Comparison of ENCODE assay signal across 9 mouse cellular contexts in genomic region chr11:101169301-101170107, GRCm38 (mm10). TPM values are rescaled to one million over a fixed set of nuclear protein-coding genes. Genes with fewer than 3 reads are reported as not detected.
A peak's percentile ranks its signal among the peaks of the same experiment; 100 is the strongest.
DNase-seq lines count a peak whose midpoint lies in the region; ATAC-seq and TF ChIP-seq lines count a peak whose summit lies in the region.
"Had no signal": no experiment of that assay in that cellular context is flagged by ENCODE, and none has a peak within 500 bp of the region (broad histone marks: within the 10 kb centered on the region; RNA-seq: fewer than 3 reads in every experiment).

No protein-coding gene starts in this region.

- H3K4me3 ChIP-seq in heart, adult 2 months = peak overlapping the region; percentile 65
- H3K4me3 ChIP-seq in brown adipose tissue, adult 24 weeks (ENCODE audit: insufficient read depth, low read depth, low read length) = peak overlapping the region; percentile 82
- peak overlapping the region; percentile 82 for H3K4me3 ChIP-seq in heart, embryonic 15.5 days

- WGBS in heart, adult 2 months = 11% methylated on average over 17 of the region's 17 CpGs
- WGBS in heart, embryonic 15.5 days = 17% methylated on average over 17 of the region's 17 CpGs

- intact Hi-C loops in heart, adult 2 months (cut with DNase I) = loop anchor here (5.0 to 10.0 kb wide), 2 partner anchors 32 to 455 kb away; partner anchors contain the start of genes Hspb9 and Kat2a
- intact Hi-C loops in heart, postnatal 25 days (cut with DNase I) = loop anchor here (2.0 kb wide), 1 partner anchor 49 kb away; no protein-coding TSS in a partner anchor
- intact Hi-C loops in left cerebral cortex, postnatal 25 days (cut with DNase I) = loop anchor here (2.0 kb wide), 1 partner anchor 49 kb away; no protein-coding TSS in a partner anchor

- peak; percentile 49 to 58 for DNase-seq in heart, adult 2 months
- DNase-seq in heart, postnatal 25 days (ENCODE audit: low spot score) = no peak
- peak; percentile 23 for DNase-seq in lung, postnatal 10 days
- DNase-seq in thymus, postnatal 0 days (ENCODE audit: low spot score) = no peak
- no peak for DNase-seq in embryo, embryonic 9.5 days (ENCODE audit: extremely low spot score)
- DNase-seq in left cerebral cortex, postnatal 25 days (ENCODE audit: low spot score in 2 of 2) = no peak

- TF ChIP-seq CTCF in heart, adult 2 months (IDR thresholded peaks at IDR 0.05) = no peak

- peaks cover 2% of the 10 kb centered on the region; the same call in 1 of the 2 replicates for H3K36me3 ChIP-seq in heart, adult 2 months (ENCODE audit: control insufficient read depth, insufficient read depth, low read length)
- peaks cover 34% of the 10 kb centered on the region for H3K36me3 ChIP-seq in heart, embryonic 15.5 days

- peak overlapping the region; percentile 91 for H3K4me2 ChIP-seq in heart, embryonic 15.5 days

- no peak for TF ChIP-seq EP300 in heart, adult 2 months (IDR thresholded peaks at IDR 0.05; ENCODE audit: insufficient read depth, low read depth, low read length)

- H3K9ac ChIP-seq in heart, adult 2 months (ENCODE audit: low read depth, low read length) = peak overlapping the region; percentile 78
- H3K9ac ChIP-seq in heart, embryonic 15.5 days = peak overlapping the region; percentile 71

- TF ChIP-seq POLR2A in heart, adult 2 months (IDR thresholded peaks at IDR 0.05; ENCODE audit: insufficient read depth, low read depth, low read length) = no peak

- H3K4me1 ChIP-seq in heart, adult 2 months (ENCODE audit: control insufficient read depth, insufficient read depth, low read length) = peaks cover 8% of the 10 kb centered on the region
- H3K4me1 ChIP-seq in brown adipose tissue, adult 24 weeks (ENCODE audit: control insufficient read depth, insufficient read depth, insufficient read length, low read length) = peaks cover 11% of the 10 kb centered on the region
- peaks cover 55% of the 10 kb centered on the region for H3K4me1 ChIP-seq in heart, embryonic 15.5 days (replicated peaks)

- H3K27me3 ChIP-seq in heart, adult 2 months (ENCODE audit: control insufficient read depth, insufficient read depth, low read length) = no peaks in the 10 kb centered on the region
- peaks cover 30% of the 10 kb centered on the region for H3K27me3 ChIP-seq in heart, embryonic 15.5 days

- no peak for ATAC-seq in heart, embryonic 15.5 days (replicated peaks; ENCODE audit: insufficient number of reproducible peaks, insufficient read depth, low FRiP score, low read depth)

- no peaks in the 10 kb centered on the region for H3K9me3 ChIP-seq in heart, embryonic 15.5 days (replicated peaks)

- H3K27ac ChIP-seq in heart, adult 2 months = peak overlapping the region; percentile 96
- peak overlapping the region; percentile 81 for H3K27ac ChIP-seq in brown adipose tissue, adult 24 weeks (replicated peaks; ENCODE audit: low read depth, low read length)
- H3K27ac ChIP-seq in heart, embryonic 15.5 days = peak overlapping the region; percentile 91; the same call in 1 of the 2 replicates

- H3K79me2 ChIP-seq in heart, adult 2 months (replicated peaks; ENCODE audit: control insufficient read depth, insufficient read depth, low read length) = no peaks in the 10 kb centered on the region

RNA-seq across cellular contexts. Expression of gene Cntnap1, which starts 0.8 kb away (rescaled TPM):
- 1 to 10 TPM; 1.3 to 1.5 TPM for total RNA-seq in heart, adult 2 months (2021)
- 3.1 and 4.0 TPM in 2 replicates for polyA plus RNA-seq in heart, adult 2 months (2012; rRNA removed)
- total RNA-seq in heart, postnatal 25 days (2021) = 1 to 10 TPM; 1.7 to 2.4 TPM
- 7.2 and 11.2 TPM in 2 replicates for polyA plus RNA-seq in brown adipose tissue, adult 24 weeks (2012; ENCODE audit: insufficient read depth, insufficient read length, missing spikeins)
- polyA plus RNA-seq in heart, embryonic 15.5 days (2015; fragmentation: Nextera tagmentation; extraction: Ambion mirVana) = 0.50 and 0.85 TPM in 2 replicates
- polyA plus RNA-seq in thymus, postnatal 0 days (2015; fragmentation: Nextera tagmentation; extraction: Ambion mirVana) = 0.32 and 0.53 TPM in 2 replicates
- total RNA-seq in left cerebral cortex, postnatal 25 days (2021) = 100 to 1,000 TPM; 153 to 170 TPM

RNA-seq across cellular contexts. Expression of gene Plekhh3, which starts 1.6 kb away (rescaled TPM):
- total RNA-seq in heart, adult 2 months (2021) = 10 to 100 TPM; 14.3 to 28.1 TPM
- 24.4 and 26.7 TPM in 2 replicates for polyA plus RNA-seq in heart, adult 2 months (2012; rRNA removed)
- 10 to 100 TPM; 24.5 to 28.5 TPM for total RNA-seq in heart, postnatal 25 days (2021)
- 21.8 and 33.6 TPM in 2 replicates for polyA plus RNA-seq in brown adipose tissue, adult 24 weeks (2012; ENCODE audit: insufficient read depth, insufficient read length, missing spikeins)
- polyA plus RNA-seq in heart, embryonic 15.5 days (2015; fragmentation: Nextera tagmentation; extraction: Ambion mirVana) = 10.5 and 13.6 TPM in 2 replicates
- polyA plus RNA-seq in thymus, postnatal 0 days (2015; fragmentation: Nextera tagmentation; extraction: Ambion mirVana) = 2.4 and 2.8 TPM in 2 replicates
- 10 to 100 TPM in 1 of 2 experiments, 1 to 10 TPM in 1; 8.8 to 11.5 TPM for total RNA-seq in left cerebral cortex, postnatal 25 days (2021)

RNA-seq across cellular contexts. Expression of gene Ccr10, which starts 5.7 kb away (rescaled TPM):
- not detected for total RNA-seq in heart, adult 2 months (2021)
- 0.14 TPM in 1 of 2 replicates, not detected in the other for polyA plus RNA-seq in heart, adult 2 months (2012; rRNA removed)
- under 1 TPM in 1 of 2 experiments, not detected in 1; 0.14 TPM for total RNA-seq in heart, postnatal 25 days (2021)
- polyA plus RNA-seq in brown adipose tissue, adult 24 weeks (2012; ENCODE audit: insufficient read depth, insufficient read length, missing spikeins) = 1.2 TPM in 1 of 2 replicates, not detected in the other
- polyA plus RNA-seq in heart, embryonic 15.5 days (2015; fragmentation: Nextera tagmentation; extraction: Ambion mirVana) = 0.28 and 0.38 TPM in 2 replicates
- polyA plus RNA-seq in thymus, postnatal 0 days (2015; fragmentation: Nextera tagmentation; extraction: Ambion mirVana) = 1.7 and 1.8 TPM in 2 replicates
- under 1 TPM; 0.18 to 0.28 TPM for total RNA-seq in left cerebral cortex, postnatal 25 days (2021)
- total RNA-seq: G1E had no signal
- polyA plus RNA-seq: G1E had no signal

RNA-seq across cellular contexts. Expression of gene Tubg2, which starts 13.8 kb away (rescaled TPM):
- total RNA-seq in heart, adult 2 months (2021) = 1 to 10 TPM; 3.5 TPM
- polyA plus RNA-seq in heart, adult 2 months (2012; rRNA removed) = 2.1 and 2.9 TPM in 2 replicates
- 1 to 10 TPM; 2.5 to 3.9 TPM for total RNA-seq in heart, postnatal 25 days (2021)
- 1.1 and 1.9 TPM in 2 replicates for polyA plus RNA-seq in brown adipose tissue, adult 24 weeks (2012; ENCODE audit: insufficient read depth, insufficient read length, missing spikeins)
- 2.7 and 3.4 TPM in 2 replicates for polyA plus RNA-seq in heart, embryonic 15.5 days (2015; fragmentation: Nextera tagmentation; extraction: Ambion mirVana)
- polyA plus RNA-seq in thymus, postnatal 0 days (2015; fragmentation: Nextera tagmentation; extraction: Ambion mirVana) = 1.5 and 1.6 TPM in 2 replicates
- total RNA-seq in left cerebral cortex, postnatal 25 days (2021) = 10 to 100 TPM; 47.5 to 48.6 TPM
- total RNA-seq: G1E had no signal
- polyA plus RNA-seq: G1E had no signal

RNA-seq across cellular contexts. Expression of gene Tubg1, which starts 49.8 kb away (rescaled TPM):
- 10 to 100 TPM; 22.7 to 23.6 TPM for total RNA-seq in heart, adult 2 months (2021)
- polyA plus RNA-seq in heart, adult 2 months (2012; rRNA removed) = 14.2 and 17.2 TPM in 2 replicates
- total RNA-seq in heart, postnatal 25 days (2021) = 10 to 100 TPM; 24.4 to 27.3 TPM
- polyA plus RNA-seq in brown adipose tissue, adult 24 weeks (2012; ENCODE audit: insufficient read depth, insufficient read length, missing spikeins) = 46.6 and 49.2 TPM in 2 replicates
- polyA plus RNA-seq in heart, embryonic 15.5 days (2015; fragmentation: Nextera tagmentation; extraction: Ambion mirVana) = 62.1 and 71.6 TPM in 2 replicates
- polyA plus RNA-seq in thymus, postnatal 0 days (2015; fragmentation: Nextera tagmentation; extraction: Ambion mirVana) = 73.0 and 80.2 TPM in 2 replicates
- total RNA-seq in left cerebral cortex, postnatal 25 days (2021) = 10 to 100 TPM; 44.9 to 46.6 TPM

Comparison
In these comparisons a context has a peak if more than half of its experiments do, and no peak if none do; other contexts are left out.
1. DNase-seq: peak in heart, adult 2 months (2 of 2) and lung, postnatal 10 days (single experiment); none in heart, postnatal 25 days (single experiment), thymus, postnatal 0 days (single experiment), embryo, embryonic 9.5 days (single experiment) and left cerebral cortex, postnatal 25 days (0 of 2).
2. Peak in every context shown above with its lines, with median percentiles within 50 percentile points of each other: H3K27ac ChIP-seq and H3K4me3 ChIP-seq.